Mouse (Mus musculus) fat pad, adult 2 months (tissue): Measurements from ENCODE around the gene Bpi.
A peak's percentile ranks its signal among the peaks of the same experiment; 100 is the strongest.

Source experiments
- DNase-seq: peaks from one replicate; pipeline ENCODE4 v3.0.0-alpha.2; 2011; ENCODE audit warnings: low read depth, low spot score; ENCODE audit errors: extremely low read depth

The Bpi gene

GRCm38 (mm10) chr2:158258005-158258418 lies at the start of gene Bpi:
TSS of gene Bpi (plus strand) at chr2:158258094.
- DNase-seq: no peak

- DNase-seq: no peak
Measured at GRCm38 (mm10) chr2:158209776-158210175, 48.1 kb upstream of the Bpi start.

GRCm38 (mm10) chr2:158210503-158210902 lies 47.4 kb upstream of the Bpi start:
- DNase-seq: no peak

GRCm38 (mm10) chr2:158210958-158211357 lies 46.9 kb upstream of the Bpi start:
- no peak for DNase-seq

- no peak for DNase-seq
Measured at GRCm38 (mm10) chr2:158211764-158212471, 46.0 kb upstream of the Bpi start.

- no peak for DNase-seq
Measured at GRCm38 (mm10) chr2:158215283-158216117, 42.4 kb upstream of the Bpi start.

- no peak for DNase-seq
Measured at GRCm38 (mm10) chr2:158216510-158216909, 41.4 kb upstream of the Bpi start.

GRCm38 (mm10) chr2:158219562-158219961 lies 38.3 kb upstream of the Bpi start:
- no peak for DNase-seq

GRCm38 (mm10) chr2:158221446-158222084 lies 36.3 kb upstream of the Bpi start:
- DNase-seq: no peak

- no peak for DNase-seq
Measured at GRCm38 (mm10) chr2:158222664-158223063, 35.2 kb upstream of the Bpi start.

GRCm38 (mm10) chr2:158223497-158223896 lies 34.4 kb upstream of the Bpi start:
- DNase-seq: no peak

- DNase-seq: peak; percentile 40
Measured at GRCm38 (mm10) chr2:158225301-158225700, 32.6 kb upstream of the Bpi start.

- DNase-seq: no peak
Measured at GRCm38 (mm10) chr2:158228670-158229502, 29.0 kb upstream of the Bpi start, which contains the start of gene D630003M21Rik. TSS of gene D630003M21Rik (minus strand) at chr2:158229222.

- DNase-seq: no peak
Measured at GRCm38 (mm10) chr2:158229503-158229892, 28.4 kb upstream of the Bpi start.

GRCm38 (mm10) chr2:158230617-158231016 lies 27.3 kb upstream of the Bpi start:
- no peak for DNase-seq

GRCm38 (mm10) chr2:158231071-158231470 lies 26.8 kb upstream of the Bpi start:
- no peak for DNase-seq

- no peak for DNase-seq
Measured at GRCm38 (mm10) chr2:158232414-158232813, 25.5 kb upstream of the Bpi start.

GRCm38 (mm10) chr2:158233106-158233505 lies 24.8 kb upstream of the Bpi start:
- no peak for DNase-seq

- DNase-seq: no peak
Measured at GRCm38 (mm10) chr2:158236698-158237097, 21.2 kb upstream of the Bpi start.

GRCm38 (mm10) chr2:158238101-158238500 lies 19.8 kb upstream of the Bpi start:
- DNase-seq: no peak
